Mouse (Mus musculus): ENCODE measurements at regions not wholly inside any gene's neighbourhood (a gene's known extent, or its start where the extent isn't known, plus 50 kb on each side); places are given as distances from the start of the nearest gene placed in this dataset.
"Not testable (repeated sequence)": the region's sequence is repeated elsewhere in the genome, so short reads cannot be mapped to it uniquely, and the experiment has no call there.

GRCm38 (mm10) chr12:77833411-77834169 lies 360.5 kb upstream of the Gm6657 start:
- intact Hi-C loops (cut with DNase I), result no loop called here
- no peak for DNase-seq

- DNase-seq, result no peak
- intact Hi-C loops (cut with DNase I), result no loop called here
Observed at GRCm38 (mm10) chr12:77834891-77835290, 359.2 kb upstream of the Gm6657 start.

DNA sequence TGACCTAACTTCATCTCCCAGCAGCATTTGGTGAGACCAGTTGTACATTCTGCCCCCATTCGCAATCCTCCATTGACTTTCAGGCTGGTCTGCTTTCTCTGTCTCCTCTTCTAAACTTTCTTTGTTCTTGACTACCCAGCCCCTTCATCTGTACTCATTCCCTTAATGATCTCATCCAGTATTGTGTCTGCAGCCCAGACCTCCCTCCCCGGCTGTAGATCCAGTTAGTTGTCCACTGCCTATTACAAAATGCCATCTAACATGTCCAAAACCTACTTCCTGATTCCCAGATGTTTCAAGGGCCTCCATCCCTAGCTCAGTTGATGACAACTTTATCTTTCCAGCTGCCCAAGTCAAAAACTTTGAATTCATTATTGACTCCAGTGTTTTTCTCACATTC lies 357.8 kb upstream of the Gm6657 start:
- peak; percentile 4 to 15 for DNase-seq
- intact Hi-C loops (cut with DNase I), result no loop called here

DNA sequence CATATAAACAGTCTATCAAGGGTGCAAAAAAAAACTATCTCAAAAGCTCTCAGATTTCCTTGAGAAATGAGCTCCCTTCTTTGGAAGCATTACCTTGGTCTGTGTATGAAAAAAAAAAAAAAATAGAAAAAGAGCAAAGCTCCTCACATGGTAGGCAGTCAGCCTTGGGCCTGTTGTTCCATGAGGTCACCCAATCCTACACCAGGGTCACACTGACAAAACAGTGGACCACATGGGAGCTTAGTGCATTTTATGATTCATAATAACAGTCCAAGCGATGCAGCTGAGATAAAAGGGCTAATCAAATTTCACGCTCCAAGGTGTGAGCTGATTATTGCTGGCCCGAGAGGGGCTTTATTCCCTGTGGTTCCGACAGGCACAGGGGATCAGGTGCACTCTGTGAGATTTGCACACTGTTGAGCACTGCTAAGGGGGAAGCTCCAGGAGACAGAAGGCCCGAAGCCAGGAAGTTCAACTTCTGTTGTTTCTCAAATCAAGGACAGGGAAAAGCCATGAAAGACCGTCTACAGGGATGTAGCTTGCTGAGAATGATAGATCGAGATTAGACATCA lies 352.1 kb upstream of the Gm6657 start:
- intact Hi-C loops (cut with DNase I), result no loop called here
- DNase-seq, result no peak

- no peak for DNase-seq
- intact Hi-C loops (cut with DNase I), result no loop called here
Observed at GRCm38 (mm10) chr12:77852595-77853577, 341.2 kb upstream of the Gm6657 start.

DNA sequence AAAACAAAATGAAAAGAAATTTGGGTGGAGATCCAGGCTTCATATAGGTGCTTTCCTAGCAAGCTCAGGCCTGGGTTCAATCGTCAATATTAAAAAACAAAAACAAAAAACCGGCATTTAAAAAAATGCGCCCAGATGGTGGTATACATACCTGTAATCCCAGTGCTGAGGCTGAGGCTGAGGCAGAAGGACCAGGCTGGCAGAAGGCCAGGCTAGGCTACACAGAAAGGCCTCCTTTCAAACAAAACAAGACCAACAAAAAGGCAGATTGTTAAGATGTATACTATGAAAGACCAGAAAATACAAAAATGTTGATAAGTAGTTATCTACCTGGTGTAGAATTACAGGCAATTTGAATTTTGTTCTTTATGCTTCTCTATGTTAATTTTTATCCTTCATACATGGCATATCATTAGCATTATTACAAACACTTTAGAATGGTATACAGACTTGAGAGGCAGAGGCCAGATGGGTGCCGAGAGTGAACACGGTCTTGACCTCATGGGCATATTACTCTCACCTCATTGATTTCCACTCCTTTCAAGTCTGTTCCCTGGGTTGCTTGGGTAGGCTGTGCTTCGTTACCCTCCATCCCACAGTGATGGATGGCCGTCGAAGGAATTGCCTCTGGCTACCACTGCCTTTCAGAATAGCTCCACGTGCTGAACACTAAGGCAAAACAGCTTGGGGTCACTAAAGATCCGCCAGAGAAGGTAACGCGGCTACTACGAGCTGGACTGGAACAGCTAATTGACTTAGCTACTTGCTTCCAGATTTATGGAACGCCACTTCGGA lies 339.6 kb upstream of the Gm6657 start:
- intact Hi-C loops (cut with DNase I), result no loop called here
- no peak for DNase-seq

DNA sequence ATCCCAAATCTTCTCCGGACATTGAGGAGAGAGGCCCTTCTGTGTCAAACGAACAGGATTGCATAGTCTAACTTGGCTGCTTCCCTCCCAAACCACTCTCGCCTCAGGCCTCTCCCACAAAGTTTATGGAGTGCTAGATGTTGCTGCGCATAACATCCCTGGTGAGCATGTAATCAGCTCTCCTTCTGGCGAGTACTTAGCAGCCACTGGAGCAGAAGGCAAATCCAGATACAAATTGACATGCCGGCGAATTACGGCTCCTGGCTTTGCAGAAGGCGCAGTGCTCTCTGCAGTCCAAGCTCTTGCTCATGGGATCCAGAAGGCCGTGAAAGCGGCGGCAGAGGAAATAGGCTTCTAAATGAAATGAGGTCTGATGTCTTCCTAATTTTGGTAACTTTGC lies 338.2 kb upstream of the Gm6657 start:
- DNase-seq, result no peak
- intact Hi-C loops (cut with DNase I), result no loop called here

DNA sequence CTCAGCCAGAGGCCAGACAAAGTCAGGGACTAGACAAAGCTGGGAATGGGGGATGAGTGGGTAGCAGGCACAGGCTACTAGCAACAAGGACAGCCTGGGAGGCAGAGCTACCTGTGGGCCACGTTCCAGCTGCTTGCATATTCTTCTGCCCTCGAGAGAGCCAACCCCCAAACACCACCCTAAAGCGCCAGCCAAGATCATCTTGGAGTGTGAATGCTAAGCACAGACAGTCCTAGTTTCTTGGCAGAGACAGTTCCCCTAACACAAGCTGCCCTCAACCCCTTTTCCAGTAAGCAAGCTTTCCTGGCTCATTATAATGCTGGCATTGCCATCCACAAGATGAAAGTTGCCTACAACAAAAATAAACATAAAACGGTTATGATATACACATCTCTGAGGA lies 336.8 kb upstream of the Gm6657 start:
- intact Hi-C loops (cut with DNase I), result no loop called here
- DNase-seq, result no peak

DNA sequence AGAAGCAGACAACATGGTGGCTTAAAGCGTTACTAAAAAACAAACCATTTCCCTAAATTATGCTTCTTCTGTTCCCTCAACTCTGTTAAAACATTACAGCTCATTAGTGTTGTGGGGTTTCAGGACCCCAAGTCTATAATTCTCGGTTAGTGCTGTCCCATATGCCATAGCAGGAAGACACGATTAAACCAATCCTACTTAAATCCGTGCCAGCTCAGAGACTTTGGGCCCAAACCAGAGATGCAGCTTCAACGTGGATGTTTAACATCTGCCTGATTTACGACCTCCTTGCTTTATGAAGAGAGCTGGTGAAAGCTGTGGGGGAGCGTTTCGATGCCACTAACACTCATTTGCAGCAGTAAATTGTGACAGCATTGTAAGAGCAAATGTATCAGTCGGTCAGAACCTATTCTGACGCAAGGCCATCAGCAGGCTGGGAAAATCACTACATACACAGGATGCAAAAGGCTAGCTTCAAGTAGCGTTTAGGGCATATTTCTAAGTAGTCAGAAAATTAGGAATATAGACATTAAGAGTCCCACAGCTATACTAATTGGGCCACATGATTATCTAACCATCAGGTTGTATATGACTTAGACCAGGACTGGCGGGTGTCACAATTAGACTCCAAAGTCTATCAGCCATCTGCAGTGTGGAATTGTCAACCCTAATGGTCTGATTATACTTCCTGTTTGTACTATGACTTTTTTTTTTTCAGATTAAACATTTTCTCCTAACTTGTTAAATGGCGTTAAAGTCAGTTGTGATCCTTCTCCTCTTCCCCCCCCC lies 333.1 kb upstream of the Gm6657 start:
- intact Hi-C loops (cut with DNase I), result no loop called here
- no peak for DNase-seq

GRCm38 (mm10) chr12:77867947-77868495 lies 326.0 kb upstream of the Gm6657 start:
- no peak for DNase-seq
- intact Hi-C loops (cut with DNase I), result no loop called here

GRCm38 (mm10) chr12:77869296-77869695 lies 324.7 kb upstream of the Gm6657 start:
- DNase-seq, result no peak

DNA sequence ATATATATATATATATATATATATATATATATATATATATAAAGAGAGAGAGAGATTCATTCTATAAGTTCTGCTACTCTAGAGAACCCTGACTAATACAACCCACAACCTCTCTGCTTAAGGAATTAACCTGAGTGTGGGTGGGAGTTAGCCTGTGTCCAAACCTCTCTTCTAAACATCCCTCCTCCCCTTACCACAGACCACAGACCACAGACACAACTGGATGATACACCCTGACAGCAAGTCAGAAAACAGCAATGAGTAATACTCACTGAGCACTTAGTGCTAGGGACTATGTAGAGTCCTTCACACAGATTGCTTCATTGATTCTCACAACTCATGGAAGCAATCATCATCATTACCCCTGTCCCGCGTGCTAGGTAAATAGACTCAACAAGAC lies 306.7 kb upstream of the Gm6657 start:
- intact Hi-C loops (cut with DNase I), result no loop called here

More at GRCm38 (mm10) chr12:77869296-77869695, 324.7 kb upstream of the Gm6657 start:
- intact Hi-C loops (cut with DNase I), result no loop called here

GRCm38 (mm10) chr12:77891452-77891851 lies 302.6 kb upstream of the Gm6657 start:
- intact Hi-C loops (cut with DNase I), result no loop called here
- DNase-seq, result no peak

More for the DNA sequence above, 306.7 kb upstream of the Gm6657 start:
- DNase-seq, result no peak

DNA sequence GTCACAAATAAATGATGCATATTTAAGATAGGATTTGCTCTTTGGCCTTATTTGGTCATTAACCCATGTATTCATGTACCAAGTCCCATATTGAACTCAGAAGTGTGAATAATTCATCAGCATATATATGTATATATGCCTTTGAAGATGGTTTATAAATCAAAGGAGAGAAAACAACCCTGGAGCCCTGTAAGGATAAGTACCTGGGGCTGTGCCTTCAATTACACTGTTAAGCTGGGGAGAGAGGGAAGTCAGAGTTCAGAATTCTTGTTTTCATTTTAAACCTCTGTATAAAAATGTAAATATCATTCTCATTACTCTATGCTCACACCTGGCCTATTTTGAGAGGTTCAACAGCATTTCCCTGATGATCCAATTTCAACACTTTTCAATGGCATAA lies 299.8 kb upstream of the Gm6657 start:
- intact Hi-C loops (cut with DNase I), result no loop called here

DNA sequence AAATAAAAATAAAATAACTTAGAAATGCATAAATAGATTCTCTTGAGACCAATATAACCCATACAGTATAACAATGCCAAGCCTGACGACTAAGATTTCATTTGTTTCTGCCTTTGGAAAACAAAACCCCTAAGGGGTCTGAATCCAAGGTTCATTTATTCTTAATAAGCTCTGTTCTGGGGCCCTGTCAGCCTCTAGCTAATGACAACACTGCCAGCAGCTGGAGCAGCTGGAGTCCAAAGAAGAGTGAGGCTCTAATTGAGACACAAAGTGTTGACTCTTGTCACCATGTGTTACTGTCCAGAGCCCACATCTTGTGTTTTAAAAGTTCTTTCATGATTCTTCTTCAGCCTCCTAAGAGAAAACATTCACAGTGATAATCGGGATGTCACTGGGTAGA lies 298.5 kb upstream of the Gm6657 start:
- no peak for DNase-seq
- intact Hi-C loops (cut with DNase I), result no loop called here

More for the DNA sequence above, 299.8 kb upstream of the Gm6657 start:
- DNase-seq, result no peak

DNA sequence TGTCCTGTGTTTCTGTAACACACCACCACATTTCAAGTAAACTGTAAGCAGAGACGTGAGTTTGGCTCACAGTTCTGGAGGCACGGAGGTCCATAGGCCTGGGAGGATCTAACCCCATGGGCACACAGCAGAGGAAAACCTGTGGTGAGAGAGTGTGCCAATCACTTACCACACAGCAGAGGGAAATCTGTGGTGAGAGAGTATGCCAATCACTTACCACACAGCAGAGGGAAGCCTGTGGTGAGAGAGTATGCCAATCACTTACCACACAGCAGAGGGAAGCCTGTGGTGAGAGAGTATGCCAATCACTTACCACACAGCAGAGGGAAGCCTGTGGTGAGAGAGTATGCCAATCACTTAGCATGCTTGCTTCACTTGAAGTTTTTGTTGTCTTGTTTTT lies 295.1 kb upstream of the Gm6657 start:
- intact Hi-C loops (cut with DNase I), result not testable (repeated sequence)

DNA sequence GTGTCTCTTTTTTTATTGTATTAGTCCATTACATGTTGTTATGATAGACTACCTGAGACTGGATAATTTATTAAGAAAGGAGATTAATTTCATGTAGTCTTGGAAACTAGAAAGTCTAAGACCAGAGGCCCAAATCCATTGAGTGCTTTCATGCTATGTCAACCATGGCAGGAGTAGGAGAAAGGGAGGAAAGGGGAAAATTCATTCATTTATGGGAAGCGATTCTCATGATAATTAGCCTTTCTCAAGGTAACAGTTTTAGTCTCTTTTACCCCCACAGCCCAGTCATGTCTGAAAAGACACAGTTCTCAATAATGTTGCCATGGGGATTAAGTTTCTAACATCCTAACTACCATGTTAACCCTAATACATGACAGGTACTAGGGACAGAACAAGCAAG lies 292.8 kb upstream of the Gm6657 start:
- intact Hi-C loops (cut with DNase I), result no loop called here
- no peak for DNase-seq

More for the DNA sequence above, 295.1 kb upstream of the Gm6657 start:
- DNase-seq, result not testable (repeated sequence)

GRCm38 (mm10) chr12:77912863-77913554 lies 281.0 kb upstream of the Gm6657 start:
- no peak for DNase-seq
- intact Hi-C loops (cut with DNase I), result no loop called here

- intact Hi-C loops (cut with DNase I), result no loop called here
- DNase-seq, result no peak
Observed at GRCm38 (mm10) chr12:77928729-77929128, 265.3 kb upstream of the Gm6657 start.

Data from heart, postnatal 10 days (tissue).